Mouse (Mus musculus): ENCODE results near the gene Emilin3.
"Not testable (repeated sequence)": the region's sequence is repeated elsewhere in the genome, so short reads cannot be mapped to it uniquely, and the experiment has no call there.

The Emilin3 gene

GRCm38 (mm10) chr2:160912231-160912671 is at the start of gene Emilin3:
Gene Emilin3 (minus strand): TSS chr2:160912328.
- no peak for DNase-seq (ENCODE audit: low spot score in 2 of 2)

DNA sequence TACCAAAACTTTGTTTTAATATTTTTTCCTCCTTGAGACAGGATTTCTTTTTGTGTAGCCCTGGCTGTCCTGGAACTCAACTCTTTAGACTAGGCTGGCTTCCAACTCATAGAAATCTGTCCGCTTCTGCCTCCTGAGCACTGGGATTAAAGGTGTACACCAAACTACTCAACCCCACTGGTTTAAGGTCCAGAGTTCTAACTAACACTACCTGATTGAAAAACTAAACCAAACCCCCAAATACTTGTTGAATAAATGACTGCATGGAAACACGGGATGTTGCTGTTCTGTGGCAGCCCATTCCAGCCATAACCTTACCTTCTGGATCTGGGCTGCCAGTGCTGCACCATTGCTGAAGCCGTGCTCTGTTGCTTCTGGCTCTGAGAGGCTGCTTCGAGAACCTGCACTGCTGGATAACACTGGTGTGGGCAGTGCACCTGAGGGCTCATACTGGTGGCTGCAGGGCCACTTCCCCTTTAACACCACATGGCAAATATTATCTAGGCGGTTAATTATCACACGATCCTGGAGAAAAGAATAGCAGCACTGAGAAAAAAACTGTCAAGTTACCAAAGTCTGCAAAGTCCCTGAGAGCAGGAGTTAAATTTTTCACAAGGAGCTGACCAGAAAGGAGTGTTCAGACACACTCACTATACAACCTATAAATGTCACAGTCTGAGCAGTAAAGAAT is 49.0 kb upstream of the Emilin3 start:
- no peak for DNase-seq (ENCODE audit: low spot score in 2 of 2)

GRCm38 (mm10) chr2:160959901-160960300 is 47.8 kb upstream of the Emilin3 start:
- DNase-seq (ENCODE audit: low spot score in 2 of 2), result no peak

- no peak for DNase-seq (ENCODE audit: low spot score in 2 of 2)
Observed at GRCm38 (mm10) chr2:160958737-160959136, 46.6 kb upstream of the Emilin3 start.

DNA sequence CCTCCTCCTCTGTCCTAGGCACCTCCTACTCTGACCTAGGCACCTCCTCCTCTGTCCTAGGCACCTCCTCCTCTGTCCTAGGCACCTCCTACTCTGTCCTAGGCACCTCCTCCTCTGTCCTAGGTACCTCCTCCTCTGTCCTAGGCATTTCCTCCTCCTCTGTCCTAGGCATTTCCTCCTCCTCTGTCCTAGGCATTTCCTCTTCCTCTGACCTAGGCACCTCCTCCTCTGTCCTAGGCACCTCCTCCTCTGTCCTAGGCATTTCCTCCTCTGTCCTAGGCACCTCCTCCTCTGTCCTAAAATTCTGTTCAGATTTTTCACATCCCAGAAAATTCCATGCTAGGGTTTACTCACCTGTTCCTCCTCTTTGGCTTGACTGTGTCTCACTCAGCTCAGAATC is 45.7 kb upstream of the Emilin3 start:
- DNase-seq (ENCODE audit: low spot score in 2 of 2), result not testable (repeated sequence)

DNA sequence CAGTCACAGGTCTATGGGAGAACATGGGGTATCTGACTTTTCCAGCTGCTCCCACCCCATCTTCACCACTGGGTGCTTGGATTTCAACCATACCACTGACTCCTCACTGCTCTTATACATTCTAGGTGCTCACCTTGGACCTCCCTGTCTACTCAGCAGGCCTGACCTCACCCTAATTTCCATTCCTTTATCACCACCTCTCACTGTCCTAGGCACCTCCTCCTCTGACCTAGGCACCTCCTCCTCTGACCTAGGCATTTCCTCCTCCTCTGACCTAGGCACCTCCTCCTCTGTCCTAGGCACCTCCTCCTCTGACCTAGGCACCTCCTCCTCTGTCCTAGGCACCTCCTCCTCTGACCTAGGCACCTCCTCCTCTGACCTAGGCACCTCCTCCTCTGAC is 45.2 kb upstream of the Emilin3 start:
- not testable (repeated sequence) for DNase-seq (ENCODE audit: low spot score in 2 of 2)

- no peak for DNase-seq (ENCODE audit: low spot score in 2 of 2)
Observed at GRCm38 (mm10) chr2:160955331-160955730, 43.2 kb upstream of the Emilin3 start.

GRCm38 (mm10) chr2:160954541-160954940 is 42.4 kb upstream of the Emilin3 start:
- DNase-seq (ENCODE audit: low spot score in 2 of 2), result no peak

DNA sequence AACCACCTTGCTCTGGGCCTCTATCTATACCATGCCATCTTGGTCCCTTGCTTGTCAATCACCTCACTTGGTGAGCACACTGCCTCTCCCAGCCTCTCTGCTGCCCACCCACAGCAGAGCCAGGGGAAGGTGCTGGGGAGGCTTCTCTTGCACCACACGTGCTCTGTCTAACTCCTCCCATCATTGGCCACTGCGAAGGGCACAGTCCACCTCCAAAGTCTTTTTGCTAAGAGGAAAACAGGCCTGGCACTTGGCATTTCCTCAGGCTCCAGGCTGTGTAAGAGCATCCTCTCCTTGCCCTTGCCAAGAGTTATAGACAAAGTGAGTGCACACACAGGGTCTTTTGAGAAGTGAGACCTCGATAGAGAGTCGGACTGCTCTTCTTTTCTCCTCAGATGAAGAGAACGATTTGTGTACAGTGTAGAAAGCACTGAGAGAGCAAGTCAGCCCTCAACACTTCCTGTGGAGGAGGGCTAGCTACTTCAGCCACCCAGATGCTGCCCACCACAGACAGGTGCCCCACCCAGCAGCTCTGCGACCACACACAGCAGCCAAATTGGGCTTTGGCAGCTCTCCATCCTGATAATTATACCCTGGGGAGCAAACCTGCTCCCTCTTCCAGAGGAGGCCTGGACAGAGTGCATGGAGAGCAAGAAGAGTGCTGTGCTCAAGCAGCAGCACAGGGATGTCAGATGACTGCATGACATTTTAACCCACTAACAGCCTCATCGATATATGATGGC is 41.2 kb upstream of the Emilin3 start:
- DNase-seq (ENCODE audit: low spot score in 2 of 2), result no peak

- no peak for DNase-seq (ENCODE audit: low spot score in 2 of 2)
Observed at GRCm38 (mm10) chr2:160951595-160951994, 39.5 kb upstream of the Emilin3 start.

DNA sequence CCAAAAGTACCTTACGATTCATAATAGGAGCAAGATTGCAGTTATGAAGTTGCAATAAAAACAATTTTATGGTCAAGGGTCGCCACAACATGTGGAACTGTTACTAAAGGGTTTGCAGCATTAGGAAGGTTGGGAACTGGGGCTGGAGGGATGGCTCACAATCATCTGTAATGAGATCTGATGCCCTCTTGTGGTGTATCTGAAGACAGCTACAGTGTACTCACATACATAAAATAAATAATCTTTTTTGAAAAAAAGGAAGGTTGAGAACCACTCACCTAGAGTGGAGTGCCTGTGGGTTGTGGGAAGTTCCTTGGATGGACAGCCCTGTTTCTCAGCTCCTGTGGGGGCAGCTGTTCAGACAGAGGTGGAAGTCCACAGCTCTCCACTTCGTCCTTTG is 30.3 kb upstream of the Emilin3 start:
- no peak for DNase-seq (ENCODE audit: low spot score in 2 of 2)

DNA sequence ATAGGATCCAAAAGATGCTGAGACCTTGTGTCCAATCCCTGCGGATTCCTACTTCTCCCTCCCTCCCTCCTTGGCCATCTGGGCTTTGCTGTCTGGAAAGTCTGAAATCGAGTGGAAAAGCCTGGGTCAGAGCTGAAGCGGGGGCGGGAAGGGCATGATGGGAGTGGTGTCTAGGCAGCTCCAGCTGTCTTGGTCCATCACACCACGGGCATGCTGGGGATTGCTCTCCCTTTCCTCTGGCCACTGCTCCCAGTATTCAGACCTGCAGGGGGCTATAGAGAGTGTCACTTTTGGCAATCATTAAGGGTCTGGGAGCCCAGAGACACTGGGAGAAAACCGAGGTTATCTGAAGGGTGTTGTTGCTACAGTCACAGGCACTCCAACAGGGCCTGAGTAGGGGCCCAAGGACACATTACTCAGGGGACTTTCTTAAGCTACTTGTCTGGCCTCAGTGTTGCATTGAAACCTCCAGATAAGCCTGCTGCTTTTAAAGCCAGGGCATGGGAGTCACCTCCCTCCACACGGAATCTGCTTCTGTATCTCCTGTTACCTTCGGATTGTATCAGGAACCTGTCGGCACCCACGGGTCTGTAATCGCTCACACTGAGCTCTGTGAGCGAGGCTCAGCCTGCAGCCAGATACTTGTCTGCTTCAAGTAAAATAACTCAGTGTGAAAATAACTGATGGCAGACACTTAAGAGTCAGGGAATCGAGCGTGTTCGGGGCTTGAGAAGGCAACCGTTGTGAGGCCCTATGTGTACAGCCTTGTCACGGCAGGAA is 29.0 kb upstream of the Emilin3 start:
- no peak for DNase-seq (ENCODE audit: low spot score in 2 of 2)

- DNase-seq (ENCODE audit: low spot score in 2 of 2), result no peak
Observed at GRCm38 (mm10) chr2:160934451-160934850, 22.3 kb upstream of the Emilin3 start.

GRCm38 (mm10) chr2:160933890-160934289 is 21.8 kb upstream of the Emilin3 start:
- DNase-seq (ENCODE audit: low spot score in 2 of 2), result no peak

- no peak for DNase-seq (ENCODE audit: low spot score in 2 of 2)
Observed at GRCm38 (mm10) chr2:160932981-160933380, 20.9 kb upstream of the Emilin3 start.

GRCm38 (mm10) chr2:160932325-160932724 is 20.2 kb upstream of the Emilin3 start:
- no peak for DNase-seq (ENCODE audit: low spot score in 2 of 2)

- no peak for DNase-seq (ENCODE audit: low spot score in 2 of 2)
Observed at GRCm38 (mm10) chr2:160931378-160931777, 19.2 kb upstream of the Emilin3 start.

- peak in 1 of 2 experiments; percentile 35 for DNase-seq (ENCODE audit: low spot score in 2 of 2)
Observed at GRCm38 (mm10) chr2:160925203-160925602, 13.1 kb upstream of the Emilin3 start.

- DNase-seq (ENCODE audit: low spot score in 2 of 2), result no peak
Observed at GRCm38 (mm10) chr2:160921285-160921684, 9.2 kb upstream of the Emilin3 start.

- DNase-seq (ENCODE audit: low spot score in 2 of 2), result no peak
Observed at GRCm38 (mm10) chr2:160918930-160919215, 6.7 kb upstream of the Emilin3 start.

DNA sequence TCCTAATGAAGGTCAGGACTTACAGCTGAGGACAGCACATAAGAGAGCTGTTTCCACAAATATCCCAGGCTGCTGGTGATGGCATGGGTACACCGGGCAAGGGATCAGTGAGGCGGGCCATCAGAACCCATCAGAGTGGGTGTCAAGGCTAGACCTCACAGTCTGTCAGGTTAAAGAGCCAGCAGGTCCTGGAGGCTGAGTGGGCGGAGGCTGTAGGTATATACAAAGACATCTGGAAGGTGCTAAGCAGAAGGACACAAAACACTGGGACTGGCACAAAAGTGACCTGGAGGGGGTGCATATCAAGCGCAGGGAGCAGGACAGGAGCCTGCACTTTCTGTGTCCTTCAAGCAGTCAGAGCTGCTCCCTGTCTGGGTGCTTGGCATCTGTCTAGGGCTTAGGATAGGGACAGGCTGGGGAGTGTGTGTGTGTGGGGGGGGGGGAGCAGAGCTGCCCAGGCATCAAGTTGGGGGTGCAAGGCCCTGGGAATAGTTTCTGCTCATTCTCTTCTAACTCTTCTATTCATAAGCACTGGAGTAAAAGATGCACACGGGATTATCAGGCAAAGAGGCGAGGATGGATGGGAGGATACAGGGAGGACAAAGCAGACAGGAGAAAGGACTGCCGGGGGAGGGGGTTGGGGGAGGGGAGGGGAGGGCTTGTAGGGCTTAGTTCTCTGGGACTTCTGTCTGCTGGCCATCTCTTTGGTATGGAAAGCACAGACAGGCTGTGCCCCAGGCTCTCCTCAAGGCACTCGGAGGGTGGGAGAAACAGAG is 6.2 kb upstream of the Emilin3 start:
- no peak for DNase-seq (ENCODE audit: low spot score in 2 of 2)

GRCm38 (mm10) chr2:160917313-160917712 is 5.2 kb upstream of the Emilin3 start:
- no peak for DNase-seq (ENCODE audit: low spot score in 2 of 2)

All from frontal cortex, postnatal 14 days (tissue).